Mouse (Mus musculus): ENCODE data around the gene Dop1a.
A peak's percentile ranks its signal among the peaks of the same experiment; 100 is the strongest.

DNA sequence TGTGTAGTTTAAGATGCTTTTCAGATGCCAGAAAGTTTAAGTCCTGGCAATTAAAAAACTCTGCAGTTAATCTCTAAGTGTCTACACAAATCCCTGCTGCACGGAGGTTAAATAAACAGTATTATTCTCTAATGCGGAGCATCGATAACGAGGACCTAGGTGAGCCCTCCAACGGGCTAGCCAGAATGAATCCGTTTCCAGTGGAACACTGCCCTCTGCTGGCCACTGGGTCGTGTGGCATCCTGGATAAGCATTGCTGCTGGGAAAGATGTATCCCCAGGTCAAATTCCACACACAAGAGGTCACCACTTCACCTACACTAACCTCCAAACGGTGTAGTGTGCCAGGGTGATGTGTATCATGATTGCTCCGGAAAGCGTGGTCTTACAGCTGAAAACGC is 17.4 kb upstream of the Dop1a start:
- TF ChIP-seq CTCF (IDR thresholded peaks at IDR 0.05; ENCODE audit: low read depth) = peak; percentile 97
- TF ChIP-seq EP300 (optimal IDR thresholded peaks at IDR 0.05) = no peak
